Mouse (Mus musculus): ENCODE results near the gene Baz2a. TPM values are rescaled to one million over a fixed set of nuclear protein-coding genes. Genes with fewer than 3 reads are reported as not detected.

Baz2a gene
- total RNA-seq, 2 experiments from 2014 or later, result 43.6 to 50.3 TPM

DNA sequence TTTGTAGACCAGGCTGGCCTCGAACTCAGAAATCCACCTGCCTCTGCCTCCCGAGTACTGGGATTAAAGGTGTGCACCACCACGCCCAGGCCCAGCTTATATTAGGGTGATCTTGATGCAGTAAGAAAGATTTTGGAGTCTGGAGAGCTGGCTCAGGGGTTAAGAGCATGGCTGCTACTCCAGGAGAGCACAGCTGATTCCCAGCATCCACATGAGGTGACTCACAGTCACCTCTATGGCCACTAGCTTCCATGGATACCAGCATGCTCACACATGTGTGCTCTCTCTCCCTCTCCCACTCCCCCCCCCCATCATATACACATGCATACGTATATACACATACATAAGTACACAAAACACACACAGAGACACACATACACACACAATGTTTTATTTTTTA, 85.9 kb downstream of the Baz2a start:
- no peak for DNase-seq

Small RNA genes lying within 50 kb of the gene (microRNA-seq; reads per million reads assigned to microRNA genes)
- 52.0 reads per million, percentile 45 among the genes with 10 or more reads in this experiment for gene Mir677

Other genes starting within 250 kb of the Baz2a start
- gene Rdh19, start 241.6 kb upstream of the Baz2a start, total RNA-seq (2021), result under 1 TPM in 1 of 2 experiments, not detected in 1; 0.23 TPM
- not detected for gene Rdh16f2, start 225.1 kb upstream of the Baz2a start, total RNA-seq (2021)
- gene Rdh7, start 202.8 kb upstream of the Baz2a start, total RNA-seq (2021), result under 1 TPM in 1 of 2 experiments, not detected in 1; 0.40 TPM
- gene Sdr9c7, start 193.1 kb upstream of the Baz2a start, total RNA-seq (2021), result under 1 TPM; 0.56 to 0.76 TPM
- gene Hsd17b6, start 84.0 kb upstream of the Baz2a start, total RNA-seq (2021), result under 1 TPM in 1 of 2 experiments, not detected in 1; 0.23 TPM
- 1 to 10 TPM; 4.2 to 4.5 TPM for gene Prim1, start 76.4 kb upstream of the Baz2a start, total RNA-seq (2021)
- 100 to 1,000 TPM; 638 to 655 TPM for gene Naca, start 56.0 kb upstream of the Baz2a start, total RNA-seq (2021)
- 100 to 1,000 TPM; 182 to 237 TPM for gene Ptges3, start 32.6 kb upstream of the Baz2a start, total RNA-seq (2021)
- gene Atp5b, start 8.3 kb upstream of the Baz2a start, total RNA-seq (2021), result 1,000 to 10,000 TPM; 2,942 to 3,172 TPM
- gene Rbms2, start 88.7 kb downstream of the Baz2a start, total RNA-seq (2021), result 100 to 1,000 TPM in 1 of 2 experiments, 10 to 100 TPM in 1; 79.9 to 101 TPM
- 1 to 10 TPM; 1.2 to 2.4 TPM for gene Gls2, start 102.9 kb downstream of the Baz2a start, total RNA-seq (2021)
- 10 to 100 TPM; 15.1 to 19.1 TPM for gene Spryd4, start 120.2 kb downstream of the Baz2a start, total RNA-seq (2021)
- gene Mip, start 134.3 kb downstream of the Baz2a start, total RNA-seq (2021), result not detected
- 1 to 10 TPM; 7.6 to 8.8 TPM for gene Timeless, start 140.5 kb downstream of the Baz2a start, total RNA-seq (2021)
- gene Apon, start 162.5 kb downstream of the Baz2a start, total RNA-seq (2021), result under 1 TPM in 1 of 2 experiments, not detected in 1; 0.23 TPM
- gene Apof, start 177.1 kb downstream of the Baz2a start, total RNA-seq (2021), result 10 to 100 TPM in 1 of 2 experiments, 1 to 10 TPM in 1; 1.5 to 11.9 TPM
- 10 to 100 TPM; 32.9 to 33.6 TPM for gene Stat2, start 179.0 kb downstream of the Baz2a start, total RNA-seq (2021)
- not detected for gene Il23a, start 207.2 kb downstream of the Baz2a start, total RNA-seq (2021)
- 10 to 100 TPM; 17.7 to 19.6 TPM for gene Pan2, start 211.8 kb downstream of the Baz2a start, total RNA-seq (2021)
- 100 to 1,000 TPM; 170 to 204 TPM for gene Cnpy2, start 230.9 kb downstream of the Baz2a start, total RNA-seq (2021)
- gene Cs, start 246.2 kb downstream of the Baz2a start, total RNA-seq (2021), result 100 to 1,000 TPM; 369 to 370 TPM